Mouse (Mus musculus) naive thymus-derived CD4-positive, alpha-beta T cell, adult 2 months (primary cell): ENCODE measurements around the gene Arhgef12.
"Not testable (repeated sequence)": the region's sequence is repeated elsewhere in the genome, so short reads cannot be mapped to it uniquely, and the experiment has no call there.

Experiments
- DNase-seq: peaks from one replicate; pipeline ENCODE4 v3.0.0-alpha.2; 2011; ENCODE audit warnings: low read depth

The Arhgef12 gene

GRCm38 (mm10) chr9:43107187-43107517, at the start of gene Arhgef12:
Arhgef12 (minus strand) TSS chr9:43107239.
- peak; percentile 9 for DNase-seq

- DNase-seq = no peak
These were observed 48.9 kb upstream of the Arhgef12 start for GRCm38 (mm10) chr9:43155960-43156359.

GRCm38 (mm10) chr9:43151779-43152178, 44.7 kb upstream of the Arhgef12 start:
- no peak for DNase-seq

GRCm38 (mm10) chr9:43150957-43151356, 43.9 kb upstream of the Arhgef12 start:
- DNase-seq = no peak

- no peak for DNase-seq
These were observed 43.0 kb upstream of the Arhgef12 start for GRCm38 (mm10) chr9:43150075-43150474.

- no peak for DNase-seq
These were observed 42.5 kb upstream of the Arhgef12 start for GRCm38 (mm10) chr9:43149498-43149897.

GRCm38 (mm10) chr9:43145196-43145595, 38.2 kb upstream of the Arhgef12 start:
- no peak for DNase-seq

- no peak for DNase-seq
These were observed 37.3 kb upstream of the Arhgef12 start for GRCm38 (mm10) chr9:43144206-43144810.

GRCm38 (mm10) chr9:43141839-43142238, 34.8 kb upstream of the Arhgef12 start:
- DNase-seq = peak; percentile 47

GRCm38 (mm10) chr9:43133525-43133924, 26.5 kb upstream of the Arhgef12 start:
- DNase-seq = no peak

GRCm38 (mm10) chr9:43132380-43132779, 25.3 kb upstream of the Arhgef12 start:
- DNase-seq = no peak

GRCm38 (mm10) chr9:43131940-43132339, 24.9 kb upstream of the Arhgef12 start:
- DNase-seq = no peak

GRCm38 (mm10) chr9:43130684-43131083, 23.6 kb upstream of the Arhgef12 start:
- DNase-seq = no peak

- DNase-seq = no peak
These were observed 20.2 kb upstream of the Arhgef12 start for GRCm38 (mm10) chr9:43127101-43127787.

- no peak for DNase-seq
These were observed 15.3 kb upstream of the Arhgef12 start for GRCm38 (mm10) chr9:43122379-43122778.

GRCm38 (mm10) chr9:43121948-43122347, 14.9 kb upstream of the Arhgef12 start:
- not testable (repeated sequence) for DNase-seq

- DNase-seq = no peak
These were observed 9.9 kb upstream of the Arhgef12 start for GRCm38 (mm10) chr9:43116997-43117336.

GRCm38 (mm10) chr9:43116134-43116996, 9.3 kb upstream of the Arhgef12 start, which contains the start of gene Tmem136:
Tmem136 (minus strand) TSS chr9:43116570.
- peak; percentile 40 for DNase-seq

- DNase-seq = no peak
These were observed 8.5 kb upstream of the Arhgef12 start for GRCm38 (mm10) chr9:43115431-43116133.

GRCm38 (mm10) chr9:43114833-43115232, 7.8 kb upstream of the Arhgef12 start:
- DNase-seq = no peak

GRCm38 (mm10) chr9:43110286-43110980, 3.4 kb upstream of the Arhgef12 start:
- no peak for DNase-seq

- DNase-seq = no peak
These were observed 2.1 kb upstream of the Arhgef12 start for GRCm38 (mm10) chr9:43109125-43109524.
